Mouse (Mus musculus) midbrain, embryonic 11.5 days (tissue): ENCODE data around the gene Prr14l. TPM values are rescaled to one million over a fixed set of nuclear protein-coding genes. Genes with fewer than 3 reads are reported as not detected.
"Not testable (repeated sequence)": the region's sequence is repeated elsewhere in the genome, so short reads cannot be mapped to it uniquely, and the experiment has no call there.

Experiments
- ATAC-seq: fragments of 200-750 bp; cut with Nextera tagmentation; 2 replicates; pipeline ENCODE4 v1.8.0; 2017; ENCODE audit warnings: moderate TSS enrichment, moderate library complexity; ENCODE audit not compliant: low FRiP score
- DNase-seq: peaks from one replicate; pipeline ENCODE4 v3.0.0; 2015; ENCODE audit warnings: low spot score; ENCODE audit errors: missing footprints
- H3K27ac ChIP-seq: fragments of 300-500 bp; sonication (generic); 2 replicates; pipeline ENCODE4 v1.5.1; 2014; ENCODE audit warnings: low read depth, low read length
- H3K27me3 ChIP-seq: fragments of 300-500 bp; sonication (generic); 2 replicates; pipeline ENCODE4 v1.6.1; 2014; ENCODE audit warnings: mild to moderate bottlenecking, low read length, moderate library complexity, mixed read lengths; ENCODE audit not compliant: control insufficient read depth, insufficient read depth
- H3K36me3 ChIP-seq: fragments of 300-500 bp; sonication (generic); 2 replicates; pipeline ENCODE4 v1.6.1; 2014; ENCODE audit warnings: mild to moderate bottlenecking, low read length, moderate library complexity, mixed read lengths; ENCODE audit not compliant: control insufficient read depth, insufficient read depth
- H3K4me1 ChIP-seq: fragments of 300-500 bp; sonication (generic); 2 replicates; pipeline ENCODE4 v1.6.1; 2014; ENCODE audit warnings: low read length; ENCODE audit not compliant: control insufficient read depth, insufficient read depth
- H3K4me2 ChIP-seq: fragments of 300-500 bp; sonication (generic); 2 replicates; pipeline ENCODE4 v1.6.1; 2014; ENCODE audit warnings: mild to moderate bottlenecking, moderate library complexity
- H3K4me3 ChIP-seq: fragments of 300-500 bp; sonication (generic); 2 replicates; pipeline ENCODE4 v1.5.1; 2014; ENCODE audit warnings: low read depth, low read length
- H3K9ac ChIP-seq: fragments of 300-500 bp; sonication (generic); 2 replicates; pipeline ENCODE4 v1.6.1; 2014; ENCODE audit warnings: low read length
- H3K9me3 ChIP-seq: fragments of 300-500 bp; sonication (generic); 2 replicates; pipeline ENCODE4 v1.6.1; 2016; ENCODE audit warnings: low read length; ENCODE audit not compliant: control insufficient read depth
- WGBS: fragments of 180-500 bp; shearing (Covaris S2); extraction: QIAGEN DNeasy Blood & Tissue Kit; methylation state at CpG from one replicate; pipeline ENCODE4 v1.1.7; 2014; 5-methylcytosine and 5-hydroxymethylcytosine counted together
- polyA plus RNA-seq: library from polyadenylated mRNA; unstranded; fragments of >200 nt; fragmentation: Nextera tagmentation; extraction: Ambion mirVana; gene quantifications from 2 replicates; pipeline ENCODE4 v1.2.1, GENCODE M21; 2014

The Prr14l gene
- polyA plus RNA-seq, 1 experiment from 2014 or later: 14.8 TPM

- Histone ChIP-seq H3K4me2 (no peak within 1 kb of the TSS), H3K27ac (no peak within 1 kb of the TSS), H3K9ac (no peak within 1 kb of the TSS), H3K4me1 (no peaks in the 10 kb centered on the region), H3K36me3 (peaks cover 16% of the 10 kb centered on the region), H3K4me3 (no peak within 1 kb of the TSS), H3K27me3 (no peaks in the 10 kb centered on the region), H3K9me3 (no peaks in the 10 kb centered on the region)
- ATAC-seq (no peak), DNase-seq (no peak)
- 92% methylated on average over 7 of the region's 7 CpGs for WGBS
These were observed 27.0 kb downstream of the Prr14l start, which contains the start of gene Gm20671 for GRCm38 (mm10) chr5:32827009-32827408. TSS of gene Gm20671 (minus strand) at chr5:32827109.

GRCm38 (mm10) chr5:32820471-32820870, 33.6 kb downstream of the Prr14l start:
- DNase-seq (no peak), ATAC-seq (no peak)
- no peaks in the 10 kb centered on the region for H3K9me3 ChIP-seq
- peaks cover 14% of the 10 kb centered on the region for H3K36me3 ChIP-seq
- 93% methylated on average over 8 of the region's 8 CpGs for WGBS
- H3K27me3 ChIP-seq: no peaks in the 10 kb centered on the region
- no peak overlapping the region for H3K9ac ChIP-seq
- no peak overlapping the region for H3K27ac ChIP-seq
- H3K4me1 ChIP-seq: no peaks in the 10 kb centered on the region
- H3K4me2 ChIP-seq: no peak overlapping the region
- no peak overlapping the region for H3K4me3 ChIP-seq

- Histone ChIP-seq H3K9ac (no peak overlapping the region), H3K4me2 (no peak overlapping the region), H3K27me3 (no peaks in the 10 kb centered on the region), H3K4me1 (no peaks in the 10 kb centered on the region), H3K36me3 (peaks cover 7% of the 10 kb centered on the region), H3K9me3 (no peaks in the 10 kb centered on the region), H3K27ac (no peak overlapping the region), H3K4me3 (no peak overlapping the region)
- WGBS: 94% methylated on average over 4 of the region's 4 CpGs
- no peak for ATAC-seq
- DNase-seq: no peak
These were observed 38.7 kb downstream of the Prr14l start for GRCm38 (mm10) chr5:32815396-32815795.

- H3K9me3 ChIP-seq, H3K9ac ChIP-seq, H3K4me2 ChIP-seq, H3K27ac ChIP-seq, H3K4me1 ChIP-seq, H3K4me3 ChIP-seq, DNase-seq, H3K36me3 ChIP-seq, ATAC-seq, H3K27me3 ChIP-seq: not testable (repeated sequence)
- 75% methylated on average over 1 of the region's 1 CpGs for WGBS
These were observed 67.6 kb downstream of the Prr14l start for GRCm38 (mm10) chr5:32786454-32786853.

- Histone ChIP-seq H3K27me3 (no peaks in the 10 kb centered on the region), H3K4me1 (peaks cover 5% of the 10 kb centered on the region), H3K9ac (peak within 1 kb of the TSS; percentile 77), H3K27ac (no peak within 1 kb of the TSS), H3K4me2 (peak within 1 kb of the TSS; percentile 88), H3K4me3 (peak within 1 kb of the TSS; percentile 90), H3K36me3 (no peaks in the 10 kb centered on the region), H3K9me3 (no peaks in the 10 kb centered on the region)
- peak; percentile 97 for DNase-seq
- peak; percentile 100 for ATAC-seq
- under 1% methylated on average over 52 of the region's 52 CpGs for WGBS
These were observed 68.6 kb downstream of the Prr14l start, which contains the start of gene Pisd for GRCm38 (mm10) chr5:32785313-32785915. TSS of gene Pisd (minus strand) at chr5:32785646.

- 23% methylated on average over 5 of the region's 5 CpGs for WGBS
- Histone ChIP-seq H3K27ac (no peak overlapping the region), H3K27me3 (no peaks in the 10 kb centered on the region), H3K9me3 (no peaks in the 10 kb centered on the region), H3K4me2 (peak overlapping the region; percentile 88), H3K36me3 (no peaks in the 10 kb centered on the region), H3K9ac (peak overlapping the region; percentile 77), H3K4me3 (peak overlapping the region; percentile 90), H3K4me1 (peaks cover 5% of the 10 kb centered on the region)
- DNase-seq (peak; percentile 83), ATAC-seq (no peak)
These were observed 69.3 kb downstream of the Prr14l start for GRCm38 (mm10) chr5:32784726-32785125.

GRCm38 (mm10) chr5:32781596-32781995, 72.5 kb downstream of the Prr14l start:
- H3K4me3 ChIP-seq: no peak overlapping the region
- H3K36me3 ChIP-seq: no peaks in the 10 kb centered on the region
- H3K4me1 ChIP-seq: peaks cover 5% of the 10 kb centered on the region
- no peak overlapping the region for H3K9ac ChIP-seq
- no peaks in the 10 kb centered on the region for H3K27me3 ChIP-seq
- no peak for DNase-seq
- H3K9me3 ChIP-seq: no peaks in the 10 kb centered on the region
- no peak overlapping the region for H3K27ac ChIP-seq
- no peak for ATAC-seq
- H3K4me2 ChIP-seq: no peak overlapping the region
- WGBS: 96% methylated on average over 5 of the region's 5 CpGs

GRCm38 (mm10) chr5:32778168-32778567, 75.9 kb downstream of the Prr14l start:
- Histone ChIP-seq H3K36me3 (0 out of 2 replicates have a peak, but pooled peaks cover 5% of the 10 kb centered on the region), H3K27ac (no peak overlapping the region), H3K4me2 (no peak overlapping the region), H3K9me3 (no peaks in the 10 kb centered on the region), H3K4me3 (no peak overlapping the region), H3K4me1 (no peaks in the 10 kb centered on the region), H3K9ac (no peak overlapping the region), H3K27me3 (no peaks in the 10 kb centered on the region)
- no peak for ATAC-seq
- DNase-seq: no peak
- 92% methylated on average over 3 of the region's 3 CpGs for WGBS

- no peak overlapping the region for H3K4me2 ChIP-seq
- no peak for DNase-seq
- H3K9ac ChIP-seq: no peak overlapping the region
These were observed 81.7 kb downstream of the Prr14l start for GRCm38 (mm10) chr5:32772361-32772760.

More at GRCm38 (mm10) chr5:32772361-32772760, 81.7 kb downstream of the Prr14l start:
- 0 out of 2 replicates have a peak, but pooled peaks cover 5% of the 10 kb centered on the region for H3K36me3 ChIP-seq
- ATAC-seq: no peak
- no peak overlapping the region for H3K27ac ChIP-seq
- H3K4me1 ChIP-seq: no peaks in the 10 kb centered on the region
- 89% methylated on average over 2 of the region's 2 CpGs for WGBS
- H3K27me3 ChIP-seq: no peaks in the 10 kb centered on the region
- H3K4me3 ChIP-seq: no peak overlapping the region
- no peaks in the 10 kb centered on the region for H3K9me3 ChIP-seq
